Mouse (Mus musculus) forebrain, embryonic 13.5 days (tissue): Measurements from ENCODE around the gene Apba3. TPM values are rescaled to one million over a fixed set of nuclear protein-coding genes. Genes with fewer than 3 reads are reported as not detected.
"Not testable (repeated sequence)": the region's sequence is repeated elsewhere in the genome, so short reads cannot be mapped to it uniquely, and the experiment has no call there.

ENCODE experiments used
- ATAC-seq: fragments of 200-750 bp; cut with Nextera tagmentation; 2 replicates; pipeline ENCODE4 v1.8.0; 2017
- H3K27ac ChIP-seq: fragments of 300-500 bp; sonication (generic); 2 replicates; pipeline ENCODE4 v1.5.1; 2015; ENCODE audit warnings: inconsistent platforms, mild to moderate bottlenecking, moderate library complexity
- H3K27me3 ChIP-seq: fragments of 300-500 bp; sonication (generic); 2 replicates; pipeline ENCODE4 v1.6.1; 2015; ENCODE audit warnings: mild to moderate bottlenecking, inconsistent platforms
- H3K36me3 ChIP-seq: fragments of 300-500 bp; sonication (generic); 2 replicates; pipeline ENCODE4 v1.6.1; 2015; ENCODE audit warnings: mild to moderate bottlenecking, inconsistent platforms; ENCODE audit not compliant: poor library complexity, severe bottlenecking
- H3K4me1 ChIP-seq: fragments of 300-500 bp; sonication (generic); 2 replicates; pipeline ENCODE4 v1.6.1; 2015; ENCODE audit warnings: inconsistent platforms
- H3K4me2 ChIP-seq: fragments of 300-500 bp; sonication (generic); 2 replicates; pipeline ENCODE4 v1.6.1; 2015; ENCODE audit warnings: inconsistent platforms, mild to moderate bottlenecking, moderate library complexity
- H3K4me3 ChIP-seq: fragments of 300-500 bp; sonication (generic); 2 replicates; pipeline ENCODE4 v1.5.1; 2015; ENCODE audit warnings: mild to moderate bottlenecking, inconsistent platforms
- H3K9ac ChIP-seq: fragments of 300-500 bp; sonication (generic); 2 replicates; pipeline ENCODE4 v1.6.1; 2015; ENCODE audit warnings: mild to moderate bottlenecking, inconsistent platforms
- H3K9me3 ChIP-seq: fragments of 300-500 bp; sonication (generic); replicated peaks from 2 replicates; pipeline ENCODE4 v1.6.1; 2016; ENCODE audit warnings: inconsistent platforms
- WGBS: fragments of 180-500 bp; shearing (Covaris S2); methylation state at CpG from one replicate; pipeline ENCODE4 v1.1.7; 2015; 5-methylcytosine and 5-hydroxymethylcytosine counted together
- polyA plus RNA-seq: library from polyadenylated mRNA; unstranded; fragments of >200 nt; fragmentation: Nextera tagmentation; extraction: Ambion mirVana; gene quantifications from 2 replicates; pipeline ENCODE4 v1.2.1, GENCODE M21; 2015

Gene Apba3
- 28.6 and 32.3 TPM in 2 replicates for polyA plus RNA-seq

DNA sequence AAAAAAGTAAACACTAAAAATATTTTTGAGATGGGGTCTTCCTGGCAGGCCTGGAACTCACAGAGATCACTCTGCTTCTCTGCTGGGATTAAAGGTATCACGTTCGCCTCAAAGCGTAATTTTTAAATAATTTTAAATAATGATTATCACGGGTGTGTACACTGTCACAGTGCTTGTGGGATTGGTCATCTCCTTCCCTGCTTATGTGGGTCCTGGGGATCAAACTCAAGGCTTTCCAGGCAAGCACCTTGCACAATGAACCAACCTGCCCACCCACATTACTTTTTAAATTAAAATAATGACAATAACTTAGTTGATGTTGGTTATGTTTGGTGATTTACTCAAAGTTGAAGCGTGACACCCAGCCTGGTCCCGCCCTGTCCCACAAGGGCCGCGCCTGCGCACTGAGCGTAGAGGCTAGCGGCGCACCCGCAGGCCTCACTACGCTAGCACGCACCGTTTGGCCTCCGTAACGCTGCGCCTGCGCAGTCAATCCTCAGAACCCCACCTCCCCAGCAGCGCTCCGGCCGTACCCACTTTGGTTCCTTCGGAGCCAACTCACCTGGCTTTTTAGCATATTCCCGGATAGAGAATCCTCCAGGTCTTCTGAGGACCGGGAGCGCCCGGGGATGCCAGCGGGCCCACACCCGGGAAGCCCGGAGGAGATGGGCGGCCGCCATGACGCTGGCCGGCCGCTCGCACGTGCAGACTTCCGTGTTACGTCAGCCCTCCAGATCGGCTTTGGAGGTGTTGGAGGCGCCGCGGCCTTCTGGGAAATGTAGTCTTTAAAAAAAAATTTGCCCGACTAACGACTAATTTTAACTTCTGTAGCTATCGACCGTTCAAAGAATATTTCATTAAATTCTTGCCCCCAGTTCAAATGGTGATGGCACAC lies at the start of gene Apba3, which contains the start of gene Mrpl54:
Gene Apba3, plus strand, starts transcription at position 750 of the 895 bp plus-strand sequence.
Gene Mrpl54, minus strand, starts transcription at position 724 of the 895 bp plus-strand sequence.
- no peaks in the 10 kb centered on the region for H3K9me3 ChIP-seq
- H3K9ac ChIP-seq: peak within 1 kb of the TSS; percentile 72
- H3K4me1 ChIP-seq: peaks cover 24% of the 10 kb centered on the region
- H3K27ac ChIP-seq: peak within 1 kb of the TSS; percentile 66; the same call in 1 of the 2 replicates
- H3K4me2 ChIP-seq: peak within 1 kb of the TSS; percentile 79
- H3K36me3 ChIP-seq: peaks cover 54% of the 10 kb centered on the region
- peak within 1 kb of the TSS; percentile 64 for H3K4me3 ChIP-seq
- under 1% methylated on average over 48 of the region's 48 CpGs for WGBS
- no peaks in the 10 kb centered on the region for H3K27me3 ChIP-seq
- ATAC-seq: peak; percentile 94

- H3K27me3 ChIP-seq, H3K4me3 ChIP-seq, H3K27ac ChIP-seq, ATAC-seq, H3K4me1 ChIP-seq, H3K9ac ChIP-seq, H3K9me3 ChIP-seq, H3K4me2 ChIP-seq: not testable (repeated sequence)
- peaks cover 90% of the 10 kb centered on the region for H3K36me3 ChIP-seq
- WGBS: 25% methylated on average over 1 of the region's 1 CpGs
Measured at GRCm38 (mm10) chr10:81217267-81217666, 49.5 kb upstream of the Apba3 start.

DNA sequence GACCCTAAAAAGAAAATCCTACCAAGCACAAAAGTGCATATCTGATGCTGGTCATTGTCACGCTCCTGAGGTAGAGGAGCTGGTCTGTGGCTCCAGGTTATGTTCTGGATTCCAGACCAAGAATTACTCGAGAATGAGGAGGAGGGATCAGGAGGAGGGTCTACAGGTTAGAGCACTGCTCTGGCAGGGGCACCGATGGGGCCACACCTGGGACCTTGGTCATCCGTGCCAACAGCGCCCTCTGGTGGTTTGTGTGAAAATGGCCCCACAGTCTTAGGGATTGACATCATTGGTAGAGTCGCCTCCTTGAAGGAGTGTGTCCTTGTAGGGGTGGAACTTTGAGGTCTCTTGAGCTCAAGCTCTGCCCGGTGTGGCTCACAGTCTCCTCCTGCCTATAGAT lies 48.8 kb upstream of the Apba3 start:
- H3K4me2 ChIP-seq: no peak overlapping the region
- H3K9me3 ChIP-seq: no peaks in the 10 kb centered on the region
- 36% methylated on average over 7 of the region's 7 CpGs for WGBS
- H3K27me3 ChIP-seq: no peaks in the 10 kb centered on the region
- H3K4me3 ChIP-seq: no peak overlapping the region
- peak; percentile 30; the same call in 1 of the 2 replicates for ATAC-seq
- no peak overlapping the region for H3K9ac ChIP-seq
- H3K4me1 ChIP-seq: no peaks in the 10 kb centered on the region
- H3K27ac ChIP-seq: no peak overlapping the region
- peaks cover 89% of the 10 kb centered on the region for H3K36me3 ChIP-seq

DNA sequence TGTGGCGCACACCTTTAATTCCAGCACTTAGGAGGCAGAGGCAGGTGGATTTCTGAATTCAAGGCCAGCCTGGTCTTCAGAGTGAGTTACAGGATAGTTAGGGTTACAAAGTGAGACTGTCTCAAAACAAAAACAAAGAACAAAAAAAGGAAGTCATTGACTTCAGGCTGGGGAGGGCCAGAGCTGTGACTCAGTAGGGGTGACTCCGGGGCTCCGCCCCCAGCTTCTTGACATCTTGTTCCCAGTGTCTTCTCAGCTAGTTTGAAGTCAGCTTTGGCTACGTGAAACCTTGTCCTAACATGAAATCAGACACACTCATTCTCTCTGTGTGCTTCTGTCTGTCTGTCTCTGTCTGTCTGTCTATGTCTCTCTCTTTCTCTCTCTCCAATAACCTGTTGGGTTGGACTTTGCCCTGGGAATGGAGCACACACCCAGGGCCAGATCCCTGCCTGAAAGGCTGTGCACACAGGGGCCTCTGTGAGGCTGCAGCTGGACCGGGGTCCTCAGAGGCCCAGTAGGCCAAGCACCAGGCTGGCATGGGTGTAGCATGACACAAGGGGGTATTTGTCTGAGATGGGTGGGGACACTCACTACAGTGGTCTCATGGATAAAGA lies 45.3 kb upstream of the Apba3 start:
- H3K4me2 ChIP-seq: no peak overlapping the region
- WGBS: 91% methylated on average over 5 of the region's 5 CpGs
- H3K9ac ChIP-seq: no peak overlapping the region
- H3K9me3 ChIP-seq: no peaks in the 10 kb centered on the region
- no peak overlapping the region for H3K27ac ChIP-seq
- no peaks in the 10 kb centered on the region for H3K27me3 ChIP-seq
- ATAC-seq: no peak
- H3K4me3 ChIP-seq: no peak overlapping the region
- peaks cover 69% of the 10 kb centered on the region for H3K36me3 ChIP-seq
- no peaks in the 10 kb centered on the region for H3K4me1 ChIP-seq

GRCm38 (mm10) chr10:81223731-81224130 lies 43.0 kb upstream of the Apba3 start:
- not testable (repeated sequence) for H3K4me3 ChIP-seq, H3K27me3 ChIP-seq, H3K4me2 ChIP-seq, ATAC-seq, H3K27ac ChIP-seq, H3K9ac ChIP-seq, H3K9me3 ChIP-seq
- Histone ChIP-seq H3K4me1 (peaks cover 10% of the 10 kb centered on the region), H3K36me3 (peaks cover 54% of the 10 kb centered on the region)
- 64% methylated on average over 2 of the region's 2 CpGs for whole genome bisulfite sequencing

DNA sequence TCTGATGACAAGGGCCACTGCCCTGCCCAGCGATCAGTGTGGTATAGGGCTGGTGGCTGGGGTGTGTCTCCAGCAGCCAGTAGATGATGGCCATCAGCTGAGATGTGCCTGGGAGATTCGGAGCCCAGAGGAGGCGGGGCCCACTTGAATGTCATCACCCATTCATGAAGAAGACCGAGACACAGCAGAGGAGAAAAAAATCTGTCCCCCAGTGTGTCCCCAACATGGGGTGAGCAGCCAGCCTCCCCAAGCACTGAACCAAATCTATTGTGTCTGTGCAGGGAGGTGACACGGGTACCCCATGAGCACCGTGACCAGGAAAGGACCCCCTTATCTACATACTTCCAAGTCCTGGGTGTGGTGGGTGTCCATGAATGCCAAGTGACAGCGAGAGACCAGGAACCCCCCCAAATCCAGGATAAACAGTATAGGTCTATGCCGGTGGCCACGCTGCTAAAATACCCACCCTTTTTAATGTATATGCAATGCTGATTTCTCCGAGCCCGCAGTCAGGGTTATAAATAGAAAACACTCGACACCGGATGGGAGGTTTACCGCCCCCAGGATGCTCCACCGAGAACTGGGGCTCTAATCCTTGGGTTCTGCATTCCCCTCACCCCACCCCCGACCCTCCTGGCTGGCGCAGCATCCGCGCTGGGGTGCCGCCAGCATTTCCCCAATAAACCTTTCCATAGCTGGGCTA lies 36.9 kb upstream of the Apba3 start:
- peak overlapping the region; percentile 68 for H3K4me3 ChIP-seq
- H3K27ac ChIP-seq: peak overlapping the region; percentile 90
- WGBS: 10% methylated on average over 20 of the region's 20 CpGs
- H3K9ac ChIP-seq: peak overlapping the region; percentile 93
- H3K36me3 ChIP-seq: no peaks in the 10 kb centered on the region
- H3K9me3 ChIP-seq: no peaks in the 10 kb centered on the region
- peaks cover 50% of the 10 kb centered on the region for H3K4me1 ChIP-seq
- 0 out of 2 replicates have a peak, but pooled peaks have one; percentile 9 for ATAC-seq
- H3K27me3 ChIP-seq: no peaks in the 10 kb centered on the region
- H3K4me2 ChIP-seq: peak overlapping the region; percentile 73

- ATAC-seq: peak; percentile 92
- H3K9ac ChIP-seq: peak within 1 kb of the TSS; percentile 93
- H3K36me3 ChIP-seq: no peaks in the 10 kb centered on the region
- H3K4me2 ChIP-seq: peak within 1 kb of the TSS; percentile 73
- peaks cover 50% of the 10 kb centered on the region for H3K4me1 ChIP-seq
- peak within 1 kb of the TSS; percentile 68 for H3K4me3 ChIP-seq
- peak within 1 kb of the TSS; percentile 90 for H3K27ac ChIP-seq
- no peaks in the 10 kb centered on the region for H3K9me3 ChIP-seq
- H3K27me3 ChIP-seq: no peaks in the 10 kb centered on the region
- WGBS: 4% methylated on average over 27 of the region's 27 CpGs
Measured at GRCm38 (mm10) chr10:81230438-81231332, 36.1 kb upstream of the Apba3 start, which contains the start of gene Atcay. Atcay (minus strand) TSS chr10:81230833.

GRCm38 (mm10) chr10:81231436-81231835 lies 35.3 kb upstream of the Apba3 start:
- peak overlapping the region; percentile 68 for H3K4me3 ChIP-seq
- WGBS: 47% methylated on average over 7 of the region's 7 CpGs

GRCm38 (mm10) chr10:81232580-81233225 lies 34.1 kb upstream of the Apba3 start, which contains the start of gene Zfr2:
Zfr2 (plus strand) TSS chr10:81233155.
- 9% methylated on average over 25 of the region's 29 CpGs for WGBS
- no peaks in the 10 kb centered on the region for H3K9me3 ChIP-seq
- H3K4me2 ChIP-seq: peak within 1 kb of the TSS; percentile 67
- ATAC-seq: peak; percentile 71
- H3K4me3 ChIP-seq: peak within 1 kb of the TSS; percentile 57
- peak within 1 kb of the TSS; percentile 69 for H3K9ac ChIP-seq
- no peak within 1 kb of the TSS for H3K27ac ChIP-seq
- H3K4me1 ChIP-seq: peaks cover 50% of the 10 kb centered on the region
- H3K36me3 ChIP-seq: no peaks in the 10 kb centered on the region
- no peaks in the 10 kb centered on the region for H3K27me3 ChIP-seq

More at GRCm38 (mm10) chr10:81231436-81231835, 35.3 kb upstream of the Apba3 start:
- no peaks in the 10 kb centered on the region for H3K27me3 ChIP-seq
- H3K27ac ChIP-seq: peak overlapping the region; percentile 90
- ATAC-seq: no peak
- H3K9ac ChIP-seq: peak overlapping the region; percentile 93; the same call in 1 of the 2 replicates
- H3K9me3 ChIP-seq: no peaks in the 10 kb centered on the region
- H3K4me2 ChIP-seq: peak overlapping the region; percentile 73
- H3K36me3 ChIP-seq: no peaks in the 10 kb centered on the region
- H3K4me1 ChIP-seq: peaks cover 50% of the 10 kb centered on the region

GRCm38 (mm10) chr10:81233226-81233585 lies 33.6 kb upstream of the Apba3 start:
- peak overlapping the region; percentile 69 for H3K9ac ChIP-seq
- H3K36me3 ChIP-seq: no peaks in the 10 kb centered on the region
- H3K4me1 ChIP-seq: peaks cover 45% of the 10 kb centered on the region
- 1% methylated on average over 15 of the region's 28 CpGs for WGBS
- 0 out of 2 replicates have a peak, but pooled peaks cover 1% of the 10 kb centered on the region for H3K27me3 ChIP-seq
- H3K4me3 ChIP-seq: peak overlapping the region; percentile 57
- peak overlapping the region; percentile 67 for H3K4me2 ChIP-seq
- H3K27ac ChIP-seq: no peak overlapping the region
- H3K9me3 ChIP-seq: no peaks in the 10 kb centered on the region
- peak; percentile 50 for ATAC-seq
